Mouse (Mus musculus) left cerebral cortex, postnatal 36 days (tissue): ENCODE data around the gene Hap1. TPM values are rescaled to one million over a fixed set of nuclear protein-coding genes. Genes with fewer than 3 reads are reported as not detected.
"Not testable (repeated sequence)": the region's sequence is repeated elsewhere in the genome, so short reads cannot be mapped to it uniquely, and the experiment has no call there.

Experiments used
- DNase-seq, 2 experiments: peaks; one replicate each; pipeline ENCODE4 v3.0.0; 2021 to 2022; ENCODE audit warnings: low spot score in 2 of 2, mixed read lengths in 1 of 2
- intact Hi-C: fragments of 180-260 bp; cut with DNase I; formaldehyde crosslinking; loops from one replicate; pipeline ENCODE4 v1.15.1; 2025
- total RNA-seq, 2 experiments: library from RNA; stranded (reverse); gene quantifications; 2 replicates each; pipeline ENCODE4 v1.2.3; 2021

Hap1 gene
- total RNA-seq, 2 experiments from 2014 or later, result 88.1 to 173 TPM

- intact Hi-C loops, DNase-seq: not testable (repeated sequence)
Observed at GRCm38 (mm10) chr11:100361059-100361458, 5.1 kb upstream of the Hap1 start.

GRCm38 (mm10) chr11:100360175-100360574 lies 4.2 kb upstream of the Hap1 start:
- intact Hi-C loops, result no loop called here
- DNase-seq, result no peak

GRCm38 (mm10) chr11:100357408-100357807 lies 1.5 kb upstream of the Hap1 start:
- DNase-seq, result no peak
- intact Hi-C loops, result loop anchor here (5.0 to 10.0 kb wide), 3 partner anchors 35 to 337 kb away; partner anchors contain the start of genes Klhl11 and Zfp385c

- intact Hi-C loops, result loop anchor here (5.0 to 10.0 kb wide), 3 partner anchors 35 to 338 kb away; partner anchors contain the start of genes Klhl11 and Zfp385c
- DNase-seq, result no peak
Observed at GRCm38 (mm10) chr11:100356819-100357211, 887 bp upstream of the Hap1 start.

GRCm38 (mm10) chr11:100355151-100355951 lies 577 bp downstream of the Hap1 start:
- DNase-seq, result peak; percentile 36 to 55
- intact Hi-C loops, result loop anchor here (5.0 to 10.0 kb wide), 3 partner anchors 33 to 339 kb away; partner anchors contain the start of genes Klhl11 and Zfp385c

DNA sequence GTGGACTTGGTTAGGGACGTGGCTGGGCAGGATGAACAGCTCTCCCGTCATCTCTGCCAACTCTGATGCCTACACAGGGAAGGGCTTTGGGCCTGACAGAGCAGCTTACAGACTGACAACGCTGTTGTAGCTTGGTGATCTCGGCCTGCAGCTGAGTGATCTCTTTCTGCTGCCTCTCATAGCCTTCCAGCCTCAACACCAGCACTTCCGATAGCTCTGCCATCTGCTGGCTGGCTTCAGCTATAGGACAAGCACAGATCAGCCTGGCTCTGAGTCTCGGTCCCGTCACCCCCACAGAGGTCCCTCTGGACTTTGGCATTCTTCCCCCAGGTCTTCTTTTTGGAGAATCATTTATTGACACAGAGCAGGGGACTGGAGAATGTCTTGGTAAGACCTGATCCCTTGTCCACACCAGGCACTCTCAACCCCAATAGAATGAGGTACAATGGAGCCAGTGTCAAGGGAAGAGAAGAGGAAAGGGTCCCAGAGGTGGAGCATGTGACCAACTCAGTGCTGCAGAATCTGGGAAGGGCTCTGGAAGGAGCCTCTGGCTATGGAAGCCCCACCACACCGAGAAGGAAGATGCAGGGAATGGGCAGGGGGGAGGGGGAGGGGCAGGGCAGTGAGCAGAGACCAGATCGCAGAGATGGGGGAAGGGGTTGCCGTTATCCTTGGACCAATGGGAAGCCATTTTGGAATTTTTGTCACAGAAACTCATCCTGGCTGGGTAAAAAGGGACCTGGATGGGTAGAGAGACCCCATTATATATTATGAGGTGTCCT lies 3.7 kb downstream of the Hap1 start:
- DNase-seq, result no peak

DNA sequence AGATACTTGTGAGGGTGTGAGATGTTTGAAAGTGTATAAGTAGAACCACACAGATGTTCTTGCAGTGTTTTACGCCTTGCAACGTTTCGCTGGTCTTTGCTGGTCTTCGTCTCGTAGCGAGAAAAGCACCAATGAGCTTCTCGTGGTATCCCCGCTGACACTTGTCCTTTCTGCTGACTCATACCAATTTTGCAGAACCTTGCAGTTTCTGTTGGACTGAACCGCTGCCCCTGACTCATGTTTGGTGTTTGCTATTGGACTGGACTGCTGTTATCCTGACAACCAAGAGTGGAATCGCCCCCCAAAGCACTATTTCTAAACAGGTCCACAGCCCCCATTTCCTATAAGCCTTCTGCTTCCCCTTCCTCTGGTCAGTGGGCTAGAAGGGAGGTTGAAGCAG lies 11.7 kb downstream of the Hap1 start:
- no peak for DNase-seq
- intact Hi-C loops, result no loop called here

More for the DNA sequence above, 3.7 kb downstream of the Hap1 start:
- intact Hi-C loops, result loop anchor here (10.0 kb wide), 1 partner anchor 343 kb away; the partner anchor contains the start of gene Zfp385c

- no peak for DNase-seq
- intact Hi-C loops, result no loop called here
Observed at GRCm38 (mm10) chr11:100335731-100336130, 20.2 kb downstream of the Hap1 start.

DNA sequence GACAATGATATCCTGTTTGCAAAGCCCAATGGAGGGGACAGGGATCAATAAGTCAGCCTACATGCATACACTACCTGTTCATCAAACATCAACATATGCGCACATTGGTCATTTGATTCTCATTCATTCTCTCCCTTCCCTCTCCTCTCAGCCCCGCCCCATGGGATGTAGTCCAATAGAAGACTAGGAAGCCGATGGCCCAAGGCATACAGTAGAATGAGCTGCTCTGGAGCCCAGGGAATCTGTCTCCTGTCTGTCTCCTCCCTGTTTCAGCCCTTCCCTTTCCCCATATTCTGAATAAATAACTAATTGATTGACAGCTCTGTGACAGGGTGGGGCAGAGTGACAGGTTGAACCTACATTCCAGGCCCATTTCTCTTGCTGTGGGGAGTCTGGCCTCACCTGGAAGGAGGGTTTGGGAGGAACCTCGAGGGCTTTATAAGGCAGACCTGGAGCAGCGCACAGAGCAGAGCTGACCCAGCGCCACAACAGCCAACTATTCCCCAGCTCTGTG lies 21.9 kb downstream of the Hap1 start, which contains the start of gene Gast:
TSS of gene Gast (plus strand) at position 464 of the 514 bp plus-strand sequence.
- intact Hi-C loops, result no loop called here
- DNase-seq, result no peak

DNA sequence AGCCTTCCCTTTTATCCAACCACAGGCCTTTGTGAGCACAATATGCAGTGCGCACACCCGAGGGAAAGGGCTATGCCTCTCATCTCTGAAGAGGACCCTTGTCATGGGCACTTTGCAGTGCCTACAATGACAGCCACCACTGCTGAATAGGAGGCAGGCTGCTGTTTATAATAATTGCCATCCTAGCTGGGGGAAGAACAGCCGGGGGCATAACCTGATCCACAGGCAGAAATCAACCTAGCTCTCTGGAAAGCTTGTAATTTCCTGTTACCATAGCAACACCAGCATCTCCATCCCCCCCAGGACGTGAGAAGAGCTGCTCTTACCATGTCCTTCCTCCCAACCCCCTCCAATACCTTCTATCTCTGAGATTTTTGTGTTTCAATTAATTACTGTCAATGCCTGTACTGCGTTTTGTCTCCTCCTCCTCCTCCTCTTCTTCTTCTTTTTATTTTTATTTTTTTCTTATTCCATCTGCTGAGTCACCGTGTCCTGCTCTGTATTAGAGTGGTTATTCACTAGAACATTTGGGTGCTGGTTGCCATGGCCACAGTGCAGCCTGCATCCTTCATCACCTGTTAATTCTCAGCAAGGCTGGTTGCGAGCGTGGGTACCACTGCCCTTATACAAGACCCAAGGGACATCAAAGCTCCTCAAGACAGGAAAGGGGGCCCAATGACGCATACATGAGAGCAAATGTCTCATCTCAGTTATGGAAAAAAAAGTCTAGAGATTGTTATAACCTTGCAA lies 23.0 kb downstream of the Hap1 start:
- peak; percentile 34 to 58 for DNase-seq
- intact Hi-C loops, result no loop called here

GRCm38 (mm10) chr11:100330816-100331375 lies 25.0 kb downstream of the Hap1 start:
- intact Hi-C loops, DNase-seq: not testable (repeated sequence)

GRCm38 (mm10) chr11:100330235-100330634 lies 25.7 kb downstream of the Hap1 start:
- intact Hi-C loops, result no loop called here
- no peak for DNase-seq

- intact Hi-C loops, result no loop called here
- DNase-seq, result no peak
Observed at GRCm38 (mm10) chr11:100327761-100328160, 28.2 kb downstream of the Hap1 start.

DNA sequence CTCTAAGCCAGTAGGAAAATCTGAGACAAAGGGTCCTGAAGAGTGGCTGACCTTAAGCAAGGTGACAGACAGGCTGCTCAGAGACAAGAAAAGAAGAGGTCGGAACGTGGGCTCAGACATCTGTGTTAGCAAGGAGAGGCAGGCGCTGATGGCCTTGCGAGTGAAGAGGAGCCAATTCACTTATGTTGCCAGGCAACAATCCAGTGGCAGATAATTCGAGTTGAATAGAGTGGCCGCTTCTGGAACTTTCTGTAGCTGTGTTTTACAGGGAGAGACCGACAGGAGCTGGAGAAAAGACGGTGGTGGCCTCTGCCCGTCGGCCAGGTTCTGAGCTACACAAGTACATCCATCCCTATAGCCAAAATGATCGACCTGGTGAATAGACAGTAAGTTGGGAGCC lies 28.6 kb downstream of the Hap1 start:
- DNase-seq, result no peak
- intact Hi-C loops, result no loop called here

- DNase-seq, result no peak
- intact Hi-C loops, result no loop called here
Observed at GRCm38 (mm10) chr11:100325062-100325629, 30.8 kb downstream of the Hap1 start.

GRCm38 (mm10) chr11:100323578-100323977 lies 32.4 kb downstream of the Hap1 start:
- peak in 1 of 2 experiments; percentile 36 for DNase-seq
- intact Hi-C loops, result loop anchor here (5.0 kb wide), 1 partner anchor 34 kb away; the partner anchor contains the start of gene Hap1

- DNase-seq, result no peak
- intact Hi-C loops, result loop anchor here (5.0 kb wide), 1 partner anchor 35 kb away; the partner anchor contains the start of gene Hap1
Observed at GRCm38 (mm10) chr11:100322591-100323258, 33.2 kb downstream of the Hap1 start.
